Mouse (Mus musculus) cerebellum, adult (tissue): ENCODE measurements around the gene Pidd1.

Experiments used
- ATAC-seq: cut with Nextera tagmentation; 2 replicates; pipeline ENCODE4 v1.9.2; 2017; ENCODE audit warnings: mild to moderate bottlenecking, moderate library complexity, mixed read lengths; ENCODE audit not compliant: insufficient number of reproducible peaks, low FRiP score, low TSS enrichment

Pidd1 gene

DNA sequence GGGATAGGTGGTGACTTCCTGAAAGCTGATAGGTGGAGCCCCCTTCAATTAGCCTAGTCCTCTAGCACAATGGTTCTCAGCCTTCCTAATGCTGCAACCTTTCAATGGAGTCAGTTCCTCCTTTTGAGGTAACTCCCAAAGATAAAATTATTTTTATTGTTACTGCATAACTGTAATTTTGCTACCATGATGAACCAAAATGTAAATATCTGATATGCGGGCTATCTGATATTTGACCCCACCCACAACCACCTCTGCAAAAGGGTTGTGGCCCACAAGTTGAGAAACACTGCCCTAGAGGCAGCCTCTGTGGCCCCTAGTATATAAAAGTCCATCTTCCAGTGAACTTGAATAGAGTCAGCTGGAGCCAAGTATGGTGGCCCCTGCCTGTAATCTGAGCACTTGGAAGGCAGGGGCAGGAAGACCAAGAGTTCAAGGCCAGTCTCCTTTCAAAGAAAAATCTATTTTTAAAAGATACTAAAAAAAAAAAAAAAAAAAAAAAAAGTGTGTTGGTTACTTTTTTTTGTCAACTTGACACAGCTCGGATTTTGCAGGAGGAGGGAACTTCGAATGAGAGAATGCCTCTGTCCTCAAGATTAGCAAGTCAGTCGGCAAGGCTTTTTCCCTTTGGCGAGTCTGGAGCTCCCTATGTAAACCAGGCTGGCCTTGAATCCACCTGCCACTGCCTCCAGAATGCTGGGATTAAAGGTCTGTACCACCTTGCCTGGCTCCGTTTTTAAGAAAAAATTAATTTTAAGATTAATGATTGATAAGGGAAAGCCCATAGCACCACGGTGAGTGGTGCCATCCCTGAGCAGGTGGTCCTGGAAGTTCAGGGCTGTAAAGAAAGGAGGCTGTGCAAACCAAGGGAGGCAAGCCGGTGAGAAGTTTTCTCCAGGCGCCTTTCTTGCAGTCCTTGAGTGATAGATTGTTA, 53.2 kb downstream of the Pidd1 start:
- ATAC-seq, result no peak

DNA sequence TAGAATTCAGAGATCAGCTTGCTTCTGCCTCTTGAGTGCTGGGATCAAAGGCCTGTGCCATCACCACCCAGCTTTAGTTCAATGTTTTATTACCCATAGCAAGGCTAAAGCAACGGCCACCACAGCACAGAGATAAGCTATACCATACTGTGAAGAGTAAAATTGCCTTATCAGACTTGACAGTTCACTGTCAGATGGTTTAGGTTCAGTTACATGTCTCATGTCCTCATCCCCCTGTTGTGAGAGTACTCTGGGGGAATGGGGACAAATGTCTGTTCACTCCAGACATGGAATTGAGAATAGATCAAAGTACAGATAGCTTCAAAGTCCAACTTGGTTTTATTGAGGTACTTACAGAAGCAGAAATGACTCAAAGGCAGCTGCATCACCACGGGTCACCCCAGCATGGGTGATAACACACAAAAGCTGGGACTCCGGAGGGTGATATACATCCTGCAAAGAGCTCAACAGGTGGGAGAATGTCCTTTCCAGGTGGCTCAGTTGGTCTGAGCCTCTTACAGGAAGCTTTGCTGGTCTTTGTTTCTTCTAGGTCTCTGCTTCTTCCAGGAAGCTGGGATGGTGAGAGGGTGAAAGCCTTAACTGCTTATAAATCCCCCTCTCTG, 55.2 kb downstream of the Pidd1 start:
- no peak for ATAC-seq
